Mouse (Mus musculus) testis, postnatal 10 days (tissue): ENCODE results near the gene Dgke.

Experiments
- DNase-seq: peaks from one replicate; pipeline ENCODE4 v3.0.0; 2021; ENCODE audit warnings: low spot score

The Dgke gene

GRCm38 (mm10) chr11:89035552-89035951, 31.1 kb downstream of the Dgke start:
- no peak for DNase-seq

DNA sequence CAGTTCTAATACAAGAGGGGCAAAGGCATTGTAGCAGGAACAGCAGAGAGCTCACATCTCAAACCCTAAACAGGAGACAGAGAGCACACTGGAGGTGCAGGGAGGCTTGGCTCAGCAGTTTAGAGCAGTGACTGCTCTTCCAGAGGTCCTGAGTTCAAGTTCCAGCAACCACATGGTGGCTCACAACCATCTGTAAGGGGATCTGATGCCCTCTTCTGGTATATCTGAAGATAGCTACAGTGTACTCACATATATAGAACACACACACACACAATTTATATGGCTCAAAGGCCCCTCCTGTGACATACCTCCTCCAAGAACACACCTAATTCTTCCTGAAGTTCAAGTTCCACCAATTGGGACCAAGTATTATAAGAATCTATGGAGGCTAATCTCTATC, 32.1 kb downstream of the Dgke start:
- DNase-seq = no peak

DNA sequence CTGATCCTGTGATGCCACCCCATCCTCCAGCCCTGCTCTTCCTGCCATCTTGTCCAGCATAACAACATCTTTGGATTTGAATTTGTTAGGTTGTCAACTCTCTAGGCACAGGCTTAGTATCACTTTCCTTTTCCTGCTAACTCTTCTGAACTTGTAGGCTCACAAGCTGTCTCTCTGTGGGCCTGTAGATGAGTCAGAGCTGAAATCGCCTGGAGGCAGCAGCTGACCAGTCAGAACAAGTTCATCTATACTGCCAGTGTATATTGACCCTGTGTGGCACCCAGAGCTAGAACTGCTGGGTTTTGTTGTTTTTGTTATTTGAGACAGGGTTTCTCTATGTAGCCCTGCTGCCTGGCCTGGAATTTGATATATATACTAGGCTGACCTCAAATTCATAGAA, 35.5 kb downstream of the Dgke start:
- no peak for DNase-seq

DNA sequence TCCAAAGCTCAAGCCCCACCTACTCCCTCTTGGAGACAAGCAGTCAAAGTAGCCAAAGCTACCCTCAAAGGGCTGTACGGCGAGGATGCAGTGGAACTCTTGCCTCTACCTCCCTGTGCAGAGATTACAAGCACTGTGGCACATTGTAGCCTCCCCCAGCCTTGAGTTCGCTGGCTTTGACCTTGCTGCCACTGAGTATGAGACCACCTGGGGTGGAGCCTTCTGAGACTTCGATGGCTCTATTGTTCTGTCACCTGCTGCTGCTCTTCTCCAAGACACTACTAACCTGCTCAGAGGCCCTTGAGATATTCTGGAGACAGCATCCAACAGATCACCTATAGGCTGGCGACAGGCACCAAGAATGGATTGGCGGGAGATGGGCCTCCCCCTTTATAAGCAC, 36.1 kb downstream of the Dgke start:
- DNase-seq = no peak

GRCm38 (mm10) chr11:89028871-89029405, 37.7 kb downstream of the Dgke start:
- no peak for DNase-seq

- DNase-seq = no peak
Observed at GRCm38 (mm10) chr11:89027955-89028361, 38.7 kb downstream of the Dgke start.

DNA sequence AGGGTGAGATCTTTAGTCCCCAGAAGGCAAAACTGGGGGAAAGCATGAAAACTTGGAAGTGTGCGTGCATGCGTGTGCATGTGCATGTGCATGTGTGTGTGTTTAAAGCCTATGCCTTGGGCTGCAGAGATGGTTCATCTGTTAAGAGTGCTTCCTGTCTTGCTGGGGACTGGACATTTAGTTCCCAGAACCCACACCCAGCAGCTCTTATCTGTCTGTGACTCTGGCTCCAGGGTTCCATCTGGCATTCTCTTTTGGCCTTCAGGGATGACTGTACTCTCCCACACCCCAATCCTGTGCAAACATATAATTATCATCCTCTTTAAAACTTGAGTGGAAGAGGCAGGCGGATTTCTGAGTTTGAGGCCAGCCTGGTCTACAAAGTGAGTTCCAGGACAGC, 40.5 kb downstream of the Dgke start:
- no peak for DNase-seq

GRCm38 (mm10) chr11:89025603-89026002, 41.0 kb downstream of the Dgke start:
- DNase-seq = no peak

DNA sequence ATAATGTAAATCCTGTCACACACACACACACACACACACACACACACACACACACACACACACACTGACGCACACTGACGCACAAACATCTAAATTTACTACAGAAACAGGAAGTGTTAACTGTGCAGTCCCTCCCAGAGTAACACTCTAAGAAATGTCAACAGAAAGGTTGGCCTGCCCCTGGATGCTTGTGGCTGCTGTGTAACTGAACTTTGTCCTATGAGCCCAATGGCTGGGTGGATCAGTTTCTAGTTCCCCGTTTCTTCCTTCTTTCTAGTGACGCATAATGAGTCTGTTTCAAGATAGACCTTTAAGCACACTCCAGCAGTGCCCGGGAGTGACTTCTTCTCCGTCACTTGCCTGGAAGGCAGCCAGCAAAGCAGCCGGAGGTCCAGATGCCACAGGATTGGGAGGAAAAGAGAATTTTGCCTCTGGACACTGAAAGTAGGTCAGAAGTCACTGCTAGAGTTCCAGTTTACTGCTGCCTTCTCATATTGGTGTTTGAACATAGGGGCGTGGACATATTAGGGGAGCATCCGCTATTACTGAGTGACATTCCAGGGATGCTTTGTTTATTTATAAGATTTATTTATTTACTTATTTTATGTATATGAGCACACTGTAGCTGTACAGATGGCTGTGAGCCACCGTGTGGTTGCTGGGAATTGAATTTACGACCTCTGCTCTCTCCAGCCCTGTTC, 42.3 kb downstream of the Dgke start:
- DNase-seq = peak; percentile 83

DNA sequence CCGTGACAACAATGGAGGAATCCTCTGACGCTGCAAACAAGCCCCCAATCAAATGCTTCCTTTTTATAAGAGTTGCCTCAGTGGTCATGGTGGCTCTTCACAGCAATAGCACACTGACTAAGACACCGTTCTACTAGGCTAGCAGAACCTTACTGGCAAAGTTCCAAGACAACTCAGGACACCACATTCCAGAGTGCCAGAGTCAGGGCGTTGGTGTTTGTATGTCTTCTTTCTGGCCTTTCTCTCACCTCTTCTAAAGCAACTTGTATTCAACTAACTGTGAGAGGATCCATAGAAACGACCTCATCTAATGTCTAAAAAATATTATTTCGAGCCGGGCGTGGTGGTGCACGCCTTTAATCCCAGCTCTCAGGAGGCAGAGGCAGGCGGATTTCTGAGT, 43.2 kb downstream of the Dgke start:
- DNase-seq = no peak

- no peak for DNase-seq
Observed at GRCm38 (mm10) chr11:89022120-89022731, 44.4 kb downstream of the Dgke start.

DNA sequence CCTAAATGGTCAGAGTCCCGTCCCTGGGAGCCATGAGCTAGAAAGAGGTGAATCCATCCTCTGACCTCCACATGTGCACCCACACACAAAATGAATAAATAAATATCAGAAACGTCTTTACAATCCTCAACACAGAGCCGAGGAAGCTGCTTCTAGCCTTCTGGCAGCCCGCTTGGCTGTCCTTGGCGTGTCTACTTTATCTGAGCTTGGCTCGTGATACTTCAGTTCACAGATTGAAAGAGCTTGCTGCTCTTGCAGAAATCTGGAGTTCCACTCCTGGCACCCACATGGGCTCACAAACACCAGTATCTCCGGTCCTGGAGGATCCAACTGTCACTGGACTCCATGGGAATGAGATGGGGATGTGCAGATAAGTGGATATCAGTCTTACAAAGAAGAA, 45.0 kb downstream of the Dgke start:
- no peak for DNase-seq

- DNase-seq = no peak
Observed at GRCm38 (mm10) chr11:89020681-89021305, 45.9 kb downstream of the Dgke start.

DNA sequence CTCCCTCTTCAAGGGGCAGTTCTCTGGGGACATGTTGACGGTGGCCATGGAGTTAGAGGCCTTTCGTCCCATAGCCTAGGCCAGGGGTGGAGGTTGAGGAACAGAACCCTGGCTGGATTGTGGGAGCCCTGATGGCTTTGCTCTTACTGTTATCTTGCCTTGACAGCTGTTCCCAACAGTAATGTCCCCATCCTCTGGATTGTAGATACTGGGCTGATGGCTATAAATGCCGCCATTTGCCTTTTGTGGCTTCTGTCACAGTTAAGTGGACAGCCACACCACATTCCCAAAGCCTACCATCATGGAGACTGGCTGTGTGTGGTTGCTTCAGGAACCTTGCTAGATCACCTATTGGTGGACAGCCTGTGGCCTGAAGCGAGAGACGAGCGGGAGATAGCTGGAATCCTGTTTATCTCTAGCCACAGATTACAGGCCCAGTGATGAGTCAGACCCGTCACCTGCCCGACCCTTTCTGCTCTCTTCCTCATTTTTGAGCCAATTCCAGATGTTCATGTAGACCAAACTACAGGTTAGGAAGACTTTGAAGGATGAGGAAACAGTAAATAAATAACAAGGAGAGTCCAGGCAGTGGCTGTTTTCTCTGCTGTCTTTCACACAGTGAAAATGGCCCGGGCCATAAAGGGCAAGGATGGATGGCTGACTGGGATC, 49.0 kb downstream of the Dgke start:
- DNase-seq = no peak

DNA sequence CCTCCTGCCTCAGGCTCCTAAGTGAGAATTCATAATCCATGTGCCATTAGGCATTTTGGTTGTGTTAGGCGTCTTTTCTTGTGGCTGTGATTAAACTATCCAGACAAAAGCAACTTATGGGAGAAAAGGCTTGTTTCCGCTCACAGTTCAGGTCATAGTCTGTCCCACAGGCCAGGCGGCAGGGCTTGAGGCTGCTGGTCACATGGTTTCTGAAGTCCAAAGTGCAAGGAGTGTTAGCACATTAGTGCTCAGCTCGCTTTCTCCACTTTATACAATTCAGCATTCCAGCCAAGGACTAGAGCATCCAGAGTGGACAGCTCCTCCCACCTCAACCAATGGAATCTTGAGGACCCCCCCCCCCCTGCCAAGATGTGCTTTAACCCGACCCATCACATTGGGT, 54.4 kb downstream of the Dgke start:
- DNase-seq = no peak

GRCm38 (mm10) chr11:89009496-89009895, 57.2 kb downstream of the Dgke start:
- DNase-seq = no peak

DNA sequence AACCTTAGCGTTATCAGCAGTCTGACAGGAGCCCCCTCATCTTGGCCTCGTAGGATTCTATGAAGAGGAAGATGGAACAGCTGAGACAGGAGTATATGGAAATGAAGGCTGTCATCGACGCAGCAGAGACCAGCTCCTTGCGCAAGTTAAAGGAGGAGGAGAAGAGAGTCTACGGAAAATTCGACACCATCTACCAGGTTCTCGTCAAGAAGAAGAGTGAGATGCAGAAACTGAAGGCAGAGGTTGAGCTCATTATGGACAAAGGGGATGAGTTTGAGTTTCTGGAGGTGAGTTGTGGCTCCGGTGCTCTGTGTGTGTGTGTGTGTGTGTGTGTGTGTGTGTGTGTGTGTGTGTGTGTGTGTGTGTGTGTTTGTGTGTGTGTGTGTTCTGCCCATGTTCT, 57.6 kb downstream of the Dgke start:
- DNase-seq = no peak

DNA sequence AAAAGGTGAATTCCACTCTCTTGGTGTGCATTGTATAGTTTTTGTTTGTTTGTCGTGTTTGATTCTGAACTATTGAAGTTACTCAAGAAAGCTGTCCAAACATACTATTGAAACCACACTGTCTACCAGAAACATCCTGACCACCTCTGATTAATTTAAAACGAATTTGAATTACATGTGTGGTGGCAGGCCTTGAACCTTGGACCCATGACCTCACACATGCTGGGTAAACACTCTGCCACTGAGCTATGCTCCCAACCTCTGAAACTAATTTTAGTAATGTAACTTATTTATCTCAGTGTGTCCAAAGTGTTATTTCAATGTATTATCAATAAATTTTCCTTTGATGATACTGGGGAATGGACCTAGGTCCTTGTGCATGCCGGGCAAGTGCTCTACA, 59.1 kb downstream of the Dgke start:
- DNase-seq = no peak

DNA sequence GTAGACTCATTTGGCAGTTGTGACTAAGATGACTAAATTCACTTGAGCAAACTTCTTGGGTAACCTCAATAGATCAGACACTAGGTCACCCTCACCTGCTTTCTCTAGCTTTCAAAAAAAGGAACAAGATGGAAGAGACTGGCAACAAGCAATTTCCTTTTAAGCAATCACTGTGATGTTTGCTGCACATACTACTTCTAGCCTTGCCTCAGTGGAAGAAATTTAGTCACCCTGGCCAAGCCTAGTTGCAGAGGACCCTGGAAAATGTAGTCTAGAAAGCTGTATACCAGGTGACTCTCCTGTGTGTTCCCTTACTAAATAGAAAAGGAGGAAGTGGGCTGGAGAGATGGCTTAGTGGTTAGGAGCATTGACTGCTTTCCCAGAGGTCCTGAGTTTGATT, 60.2 kb downstream of the Dgke start:
- no peak for DNase-seq

- no peak for DNase-seq
Observed at GRCm38 (mm10) chr11:89005473-89005872, 61.2 kb downstream of the Dgke start.

DNA sequence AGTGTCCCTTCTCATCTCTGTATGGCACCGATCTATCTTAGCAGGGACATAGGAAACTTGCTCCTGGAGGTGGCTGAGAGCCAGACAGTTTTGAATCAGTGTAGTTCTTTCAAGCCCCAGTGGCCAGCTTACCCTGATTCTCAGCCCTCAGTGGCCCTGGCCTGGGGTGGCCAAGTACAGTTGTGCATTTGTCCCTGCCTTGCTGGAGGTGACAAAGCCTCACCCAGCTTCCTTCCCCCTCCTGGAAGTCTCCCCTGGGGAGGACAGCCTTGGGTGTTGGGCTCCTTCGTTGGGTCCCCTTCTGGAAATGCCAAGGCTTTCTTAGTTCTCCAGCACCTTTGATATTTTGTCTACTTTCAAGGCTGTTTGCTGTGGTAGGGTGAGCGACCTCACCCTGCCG, 62.9 kb downstream of the Dgke start:
- DNase-seq = no peak

DNA sequence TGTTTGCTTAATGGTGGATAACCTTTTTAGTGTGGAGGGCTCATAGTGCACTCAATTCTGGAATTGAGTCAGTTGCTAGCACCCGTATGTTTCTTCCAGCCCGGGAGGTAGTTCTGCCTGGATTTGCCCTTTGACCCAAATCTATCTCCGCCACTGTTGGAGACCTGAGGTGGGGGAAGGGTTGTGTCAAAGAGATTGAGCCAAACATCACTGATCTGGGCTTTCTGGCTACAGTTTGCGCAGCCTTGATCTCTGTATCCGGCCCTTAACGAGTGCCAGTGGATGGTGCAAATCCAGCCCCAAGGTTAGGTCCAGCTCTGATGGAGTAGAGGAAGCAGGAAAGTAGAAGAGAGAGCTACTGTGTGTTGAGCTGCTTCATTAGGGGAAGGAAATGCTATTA, 63.6 kb downstream of the Dgke start:
- DNase-seq = no peak

DNA sequence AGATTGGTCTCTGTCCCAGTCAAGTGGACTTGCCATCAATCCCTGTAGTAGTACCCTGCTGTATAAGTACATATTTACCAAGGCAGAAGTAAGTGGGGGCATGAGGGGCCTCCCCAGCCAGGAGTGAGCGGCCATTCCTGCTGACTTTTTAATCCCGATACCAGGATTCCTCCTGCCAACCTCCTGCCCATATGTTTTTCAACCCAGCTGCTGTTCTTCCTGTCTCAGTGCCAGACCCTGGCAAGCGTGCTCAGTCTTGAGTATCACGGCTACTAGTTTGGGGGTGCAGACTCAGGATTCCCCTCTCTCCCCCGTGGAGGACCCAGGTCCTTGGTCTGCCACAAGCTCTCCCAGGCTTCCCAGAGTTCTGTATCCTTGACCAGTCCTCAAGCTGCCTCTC, 64.0 kb downstream of the Dgke start:
- DNase-seq = no peak
